Mouse (Mus musculus) olfactory bulb, adult 2 months (tissue): ENCODE data around the gene Fuca2.

ENCODE experiments used
- CTCF ChIP-seq: fragments of 200-500 bp; IDR thresholded peaks from 2 replicates; pipeline ENCODE4 v1.5.1; 2012; ENCODE audit warnings: low read depth, mild to moderate bottlenecking, low read length, moderate library complexity; ENCODE audit not compliant: insufficient read depth
- POLR2A ChIP-seq: fragments of 200-500 bp; IDR thresholded peaks from 2 replicates; pipeline ENCODE4 v1.6.1; 2012; ENCODE audit warnings: mild to moderate bottlenecking, low read depth, low read length, moderate library complexity; ENCODE audit not compliant: insufficient read depth

GRCm38 (mm10) chr10:13496315-13496714 lies 3.0 kb upstream of the Fuca2 start:
- TF ChIP-seq CTCF (no peak), POLR2A (no peak)
